Mouse (Mus musculus) kidney, adult 2 months (tissue): ENCODE data around the gene Atp11a.

ENCODE experiments used
- CTCF ChIP-seq: fragments of 200-500 bp; conservative IDR thresholded peaks from 2 replicates; pipeline ENCODE4 v1.5.1; 2011; ENCODE audit warnings: low read depth, mild to moderate bottlenecking, control low read depth, low read length, moderate library complexity, mixed read lengths; ENCODE audit not compliant: insufficient read depth, insufficient read length
- POLR2A ChIP-seq: fragments of 200-500 bp; IDR thresholded peaks from one replicate; pipeline ENCODE4 v1.6.1; 2011; ENCODE audit warnings: low read depth, low read length, control low read depth

GRCm38 (mm10) chr8:12824562-12824961 lies 67.7 kb downstream of the Atp11a start:
- TF ChIP-seq POLR2A (no peak), CTCF (no peak)
